Mouse (Mus musculus) testis, adult 2 months (tissue): Measurements from ENCODE around the gene Utp11. TPM values are rescaled to one million over a fixed set of nuclear protein-coding genes. Genes with fewer than 3 reads are reported as not detected.

ENCODE experiments used
- H3K27ac ChIP-seq: fragments of 200-500 bp; 2 replicates; pipeline ENCODE4 v1.5.1; 2012; ENCODE audit warnings: low read depth, low read length; ENCODE audit not compliant: control insufficient read depth, insufficient read depth
- H3K27me3 ChIP-seq: fragments of 200-500 bp; 2 replicates; pipeline ENCODE4 v1.6.1; 2012; ENCODE audit warnings: mild to moderate bottlenecking, low read length, moderate library complexity; ENCODE audit not compliant: control insufficient read depth, insufficient read depth
- H3K36me3 ChIP-seq: fragments of 200-500 bp; 2 replicates; pipeline ENCODE4 v1.6.1; 2012; ENCODE audit warnings: mild to moderate bottlenecking, low read length; ENCODE audit not compliant: control insufficient read depth, insufficient read depth
- H3K4me1 ChIP-seq: fragments of 200-500 bp; 2 replicates; pipeline ENCODE4 v1.6.1; 2012; ENCODE audit warnings: low read length; ENCODE audit not compliant: control insufficient read depth, insufficient read depth
- H3K4me3 ChIP-seq: fragments of 200-500 bp; 2 replicates; pipeline ENCODE4 v1.5.1; 2012; ENCODE audit warnings: low read depth, mild to moderate bottlenecking, low read length, moderate library complexity, mixed read lengths; ENCODE audit not compliant: control insufficient read depth
- CTCF ChIP-seq: fragments of 200-500 bp; IDR thresholded peaks from 2 replicates; pipeline ENCODE4 v1.5.1; 2012; ENCODE audit warnings: low read depth, mild to moderate bottlenecking, inconsistent platforms, low read length, moderate library complexity; ENCODE audit not compliant: control insufficient read depth, insufficient read depth, insufficient replicate concordance
- POLR2A ChIP-seq: fragments of 200-500 bp; IDR thresholded peaks from 2 replicates; pipeline ENCODE4 v1.6.1; 2012; ENCODE audit warnings: low read depth, mild to moderate bottlenecking, inconsistent platforms, low read length, moderate library complexity; ENCODE audit not compliant: control insufficient read depth
- polyA plus RNA-seq: library from polyadenylated mRNA; depleted of rRNA; stranded (reverse); fragments of >200 nt; gene quantifications from 2 replicates; pipeline ENCODE4 v1.2.3, GENCODE M21; 2012

Utp11 gene
- polyA plus RNA-seq, 1 experiment, result 4.8 TPM

- Histone ChIP-seq H3K27me3 (no peaks in the 10 kb centered on the region), H3K36me3 (no peaks in the 10 kb centered on the region)
- TF ChIP-seq POLR2A (no peak), CTCF (no peak)
These were observed 17.4 kb downstream of the Utp11 start for GRCm38 (mm10) chr4:124675958-124676357.

GRCm38 (mm10) chr4:124675037-124675436 is 18.4 kb downstream of the Utp11 start:
- TF ChIP-seq POLR2A (no peak), CTCF (peak; percentile 60; the same call in 1 of the 2 replicates)
- Histone ChIP-seq H3K4me3 (no peak overlapping the region), H3K36me3 (no peaks in the 10 kb centered on the region), H3K27me3 (no peaks in the 10 kb centered on the region), H3K27ac (no peak overlapping the region), H3K4me1 (peaks cover 16% of the 10 kb centered on the region)

More at GRCm38 (mm10) chr4:124675958-124676357, 17.4 kb downstream of the Utp11 start:
- Histone ChIP-seq H3K27ac (no peak overlapping the region), H3K4me1 (peaks cover 16% of the 10 kb centered on the region), H3K4me3 (no peak overlapping the region)

- no peak overlapping the region for H3K27ac ChIP-seq
- TF ChIP-seq CTCF (no peak), POLR2A (no peak)
- no peaks in the 10 kb centered on the region for H3K27me3 ChIP-seq
- H3K36me3 ChIP-seq, result no peaks in the 10 kb centered on the region
- H3K4me1 ChIP-seq, result peaks cover 16% of the 10 kb centered on the region
- no peak overlapping the region for H3K4me3 ChIP-seq
These were observed 18.9 kb downstream of the Utp11 start for GRCm38 (mm10) chr4:124674334-124675032.

- H3K4me3 ChIP-seq, result peak overlapping the region; percentile 62
- TF ChIP-seq CTCF (no peak), POLR2A (no peak)
- H3K4me1 ChIP-seq, result peaks cover 16% of the 10 kb centered on the region
- no peaks in the 10 kb centered on the region for H3K36me3 ChIP-seq
- no peak overlapping the region for H3K27ac ChIP-seq
- H3K27me3 ChIP-seq, result no peaks in the 10 kb centered on the region
These were observed 20.8 kb downstream of the Utp11 start for GRCm38 (mm10) chr4:124672347-124673320.

GRCm38 (mm10) chr4:124671583-124671982 is 21.8 kb downstream of the Utp11 start:
- Histone ChIP-seq H3K27ac (no peak overlapping the region), H3K27me3 (no peaks in the 10 kb centered on the region), H3K4me1 (peaks cover 16% of the 10 kb centered on the region), H3K36me3 (no peaks in the 10 kb centered on the region), H3K4me3 (no peak overlapping the region)
- TF ChIP-seq POLR2A, result no peak
- no peak for TF ChIP-seq CTCF

GRCm38 (mm10) chr4:124670232-124670631 is 23.2 kb downstream of the Utp11 start:
- Histone ChIP-seq H3K36me3 (no peaks in the 10 kb centered on the region), H3K4me3 (no peak overlapping the region), H3K4me1 (peaks cover 16% of the 10 kb centered on the region), H3K27me3 (no peaks in the 10 kb centered on the region), H3K27ac (no peak overlapping the region)
- TF ChIP-seq CTCF (no peak), POLR2A (no peak)

GRCm38 (mm10) chr4:124668078-124668477 is 25.3 kb downstream of the Utp11 start:
- no peak overlapping the region for H3K27ac ChIP-seq

More at GRCm38 (mm10) chr4:124668078-124668477, 25.3 kb downstream of the Utp11 start:
- H3K4me1 ChIP-seq, result peaks cover 14% of the 10 kb centered on the region
- peak overlapping the region; percentile 57 for H3K4me3 ChIP-seq
- TF ChIP-seq CTCF (no peak), POLR2A (no peak)
- no peaks in the 10 kb centered on the region for H3K27me3 ChIP-seq
- no peaks in the 10 kb centered on the region for H3K36me3 ChIP-seq
